Mouse (Mus musculus) myocyte (in vitro differentiated cells): ENCODE results near the gene Akt2. TPM values are rescaled to one million over a fixed set of nuclear protein-coding genes. Genes with fewer than 3 reads are reported as not detected.

Experiments
- H3K27me3 ChIP-seq: one replicate; pipeline ENCODE4 v1.6.1; 2011; ENCODE audit not compliant: control insufficient read depth, insufficient read depth, insufficient read length
- H3K36me3 ChIP-seq: one replicate; pipeline ENCODE4 v1.6.1; 2011; ENCODE audit not compliant: control insufficient read depth, insufficient read depth
- H3K4me2 ChIP-seq: one replicate; pipeline ENCODE4 v1.6.1; 2011; ENCODE audit warnings: low read depth, control low read depth
- H3K4me3 ChIP-seq: one replicate; pipeline ENCODE4 v1.5.1; 2011; ENCODE audit warnings: mild to moderate bottlenecking, control low read depth, moderate library complexity
- H3K79me2 ChIP-seq: one replicate; pipeline ENCODE4 v1.6.1; 2011; ENCODE audit not compliant: control insufficient read depth, insufficient read depth
- H3ac ChIP-seq: one replicate; pipeline ENCODE4 v1.6.1; 2011; ENCODE audit not compliant: control insufficient read depth, insufficient read length
- CEBPB ChIP-seq: IDR thresholded peaks from 2 replicates; pipeline ENCODE4 v1.6.1; 2011; ENCODE audit warnings: mild to moderate bottlenecking, moderate library complexity; ENCODE audit not compliant: poor library complexity, insufficient read depth, severe bottlenecking
- E2F4 ChIP-seq: IDR thresholded peaks from one replicate; pipeline ENCODE4 v1.6.1; 2011; ENCODE audit warnings: mild to moderate bottlenecking, control low read depth, moderate library complexity; ENCODE audit not compliant: insufficient read depth
- MAX ChIP-seq: IDR thresholded peaks from one replicate; pipeline ENCODE4 v1.6.1; 2011; ENCODE audit warnings: low read depth, mild to moderate bottlenecking, control low read depth
- MYOD1 ChIP-seq, 3 experiments: IDR thresholded peaks; one replicate each; pipeline ENCODE4 v1.6.1; 2011; ENCODE audit warnings: control low read depth in 2 of 3, low read depth in 2 of 3, mild to moderate bottlenecking in 2 of 3, moderate library complexity in 1 of 3; ENCODE audit not compliant: insufficient read length in 2 of 3, control insufficient read depth in 1 of 3
- MYOG ChIP-seq, 3 experiments: IDR thresholded peaks; one replicate each; pipeline ENCODE4 v1.6.1; 2011; ENCODE audit warnings: control low read depth in 2 of 3, low read depth in 2 of 3, mild to moderate bottlenecking in 2 of 3; ENCODE audit not compliant: insufficient read length in 2 of 3, control insufficient read depth in 1 of 3, insufficient read depth in 1 of 3
- POLR2A ChIP-seq: IDR thresholded peaks from one replicate; pipeline ENCODE4 v1.6.1; 2011; ENCODE audit warnings: low read depth, mild to moderate bottlenecking, control low read depth, moderate library complexity; ENCODE audit not compliant: insufficient read length
- POLR2AphosphoS2 ChIP-seq: IDR thresholded peaks from one replicate; pipeline ENCODE4 v1.6.1; 2011; ENCODE audit warnings: low read depth, control low read depth; ENCODE audit not compliant: insufficient read length
- REST ChIP-seq: IDR thresholded peaks from one replicate; pipeline ENCODE4 v1.6.1; 2011; ENCODE audit warnings: mild to moderate bottlenecking, control low read depth, moderate library complexity; ENCODE audit not compliant: insufficient read depth, insufficient read length
- SRF ChIP-seq: IDR thresholded peaks from one replicate; pipeline ENCODE4 v1.6.1; 2011; ENCODE audit warnings: low read depth; ENCODE audit not compliant: control insufficient read depth, insufficient read length
- TCF12 ChIP-seq: IDR thresholded peaks from one replicate; pipeline ENCODE4 v1.6.1; 2011; ENCODE audit warnings: mild to moderate bottlenecking, control low read depth; ENCODE audit not compliant: poor library complexity, insufficient read depth, severe bottlenecking
- TCF3 ChIP-seq: IDR thresholded peaks from one replicate; pipeline ENCODE4 v1.6.1; 2011; ENCODE audit warnings: low read depth, control low read depth; ENCODE audit not compliant: insufficient read length
- USF1 ChIP-seq: IDR thresholded peaks from one replicate; pipeline ENCODE4 v1.6.1; 2011; ENCODE audit warnings: low read depth, mild to moderate bottlenecking, control low read depth, moderate library complexity
- polyA plus RNA-seq: library from polyadenylated mRNA; unstranded; fragments of >200 nt; fragmentation: generic; extraction: Trizol; gene quantifications from one replicate; pipeline ENCODE4 v1.2.1, GENCODE M21; 2012; ENCODE audit warnings: missing spikeins

Gene Akt2
- polyA plus RNA-seq, 1 experiment, result 343 TPM

- Histone ChIP-seq H3ac (peak overlapping the region; percentile 5), H3K4me2 (peak overlapping the region; percentile 86), H3K4me3 (peak overlapping the region; percentile 9), H3K27me3 (no peaks in the 10 kb centered on the region), H3K36me3 (peaks cover 5% of the 10 kb centered on the region), H3K79me2 (peaks cover 66% of the 10 kb centered on the region)
- no peak for TF ChIP-seq E2F4
- TF ChIP-seq MYOD1 (IDR thresholded peaks at IDR 0.05; ENCODE audit: control insufficient read depth in 1 of 3, insufficient read length in 2 of 3, low read depth in 2 of 3), result peak in 2 of 3 experiments; percentile 64 to 73
- TF ChIP-seq REST, result no peak
- TF ChIP-seq MYOG (IDR thresholded peaks at IDR 0.05; ENCODE audit: control insufficient read depth in 1 of 3, insufficient read depth in 1 of 3, insufficient read length in 2 of 3, low read depth in 2 of 3), result peak; percentile 19 to 84 (median 51)
- peak; percentile 45 for TF ChIP-seq POLR2A
- TF ChIP-seq POLR2AphosphoS2, result peak; percentile 70
These were observed 14.3 kb downstream of the Akt2 start for GRCm38 (mm10) chr7:27605499-27606285.

GRCm38 (mm10) chr7:27606481-27607254 lies 15.3 kb downstream of the Akt2 start:
- Histone ChIP-seq H3K4me3 (peak overlapping the region; percentile 9), H3K79me2 (peaks cover 65% of the 10 kb centered on the region), H3K4me2 (peak overlapping the region; percentile 86), H3ac (peak overlapping the region; percentile 5), H3K36me3 (peaks cover 5% of the 10 kb centered on the region), H3K27me3 (no peaks in the 10 kb centered on the region)
- TF ChIP-seq CEBPB (no peak), POLR2A (peak; percentile 61), TCF3 (peak; percentile 24), SRF (no peak), REST (no peak), E2F4 (no peak), MYOD1 (IDR thresholded peaks at IDR 0.05; ENCODE audit: control insufficient read depth in 1 of 3, insufficient read length in 2 of 3, low read depth in 2 of 3) (peak in 2 of 3 experiments; percentile 93 to 98), USF1 (no peak), TCF12 (peak; percentile 68), POLR2AphosphoS2 (peak; percentile 78), MAX (no peak), MYOG (IDR thresholded peaks at IDR 0.05; ENCODE audit: control insufficient read depth in 1 of 3, insufficient read depth in 1 of 3, insufficient read length in 2 of 3, low read depth in 2 of 3) (peak; percentile 65 to 99 (median 97))

- H3ac ChIP-seq, result no peak overlapping the region
- H3K27me3 ChIP-seq, result no peaks in the 10 kb centered on the region
- H3K36me3 ChIP-seq, result peaks cover 5% of the 10 kb centered on the region
- H3K4me2 ChIP-seq, result peak overlapping the region; percentile 86
- H3K79me2 ChIP-seq, result peaks cover 65% of the 10 kb centered on the region
- TF ChIP-seq TCF3, result peak; percentile 58
- no peak for TF ChIP-seq SRF
- TF ChIP-seq USF1, result no peak
- peak in 2 of 3 experiments; percentile 80 to 93 for TF ChIP-seq MYOD1 (IDR thresholded peaks at IDR 0.05; ENCODE audit: control insufficient read depth in 1 of 3, insufficient read length in 2 of 3, low read depth in 2 of 3)
- TF ChIP-seq MYOG (IDR thresholded peaks at IDR 0.05; ENCODE audit: control insufficient read depth in 1 of 3, insufficient read depth in 1 of 3, insufficient read length in 2 of 3, low read depth in 2 of 3), result peak; percentile 73 to 99 (median 88)
- TF ChIP-seq TCF12, result peak; percentile 74
- TF ChIP-seq E2F4, result no peak
- TF ChIP-seq CEBPB, result no peak
- TF ChIP-seq POLR2AphosphoS2, result no peak
- peak; percentile 56 for TF ChIP-seq POLR2A
- TF ChIP-seq MAX, result no peak
- TF ChIP-seq REST, result no peak
- H3K4me3 ChIP-seq, result peak overlapping the region; percentile 9
These were observed 16.2 kb downstream of the Akt2 start for GRCm38 (mm10) chr7:27607580-27607979.

- no peaks in the 10 kb centered on the region for H3K27me3 ChIP-seq
- H3K4me3 ChIP-seq, result no peak overlapping the region
- H3K4me2 ChIP-seq, result peak overlapping the region; percentile 55
- peaks cover 68% of the 10 kb centered on the region for H3K79me2 ChIP-seq
- TF ChIP-seq MYOD1 (IDR thresholded peaks at IDR 0.05; ENCODE audit: control insufficient read depth in 1 of 3, insufficient read length in 2 of 3, low read depth in 2 of 3) (peak in 1 of 3 experiments; percentile 36), TCF3 (no peak)
- peaks cover 5% of the 10 kb centered on the region for H3K36me3 ChIP-seq
- H3ac ChIP-seq, result no peak overlapping the region
These were observed 16.8 kb downstream of the Akt2 start for GRCm38 (mm10) chr7:27608130-27608529.
